Mouse (Mus musculus) forebrain, embryonic 14.5 days (tissue): Measurements from ENCODE around the gene Smim11. TPM values are rescaled to one million over a fixed set of nuclear protein-coding genes. Genes with fewer than 3 reads are reported as not detected.

Experiments used
- ATAC-seq: fragments of 200-750 bp; cut with Nextera tagmentation; 2 replicates; pipeline ENCODE4 v1.8.0; 2017; ENCODE audit warnings: mild to moderate bottlenecking, moderate library complexity
- DNase-seq: peaks from one replicate; pipeline ENCODE4 v3.0.0-alpha.2; 2015; ENCODE audit warnings: low spot score
- H3K27ac ChIP-seq: fragments of 300-500 bp; sonication (generic); 2 replicates; pipeline ENCODE4 v1.5.1; 2014; ENCODE audit warnings: low read depth, mild to moderate bottlenecking, control low read depth, low read length, moderate library complexity
- H3K27me3 ChIP-seq: fragments of 300-500 bp; sonication (generic); replicated peaks from 2 replicates; pipeline ENCODE4 v1.6.1; 2014; ENCODE audit warnings: low read length, control low read depth, mixed read lengths; ENCODE audit not compliant: control insufficient read depth, insufficient read depth
- H3K36me3 ChIP-seq: fragments of 300-500 bp; sonication (generic); 2 replicates; pipeline ENCODE4 v1.6.1; 2014; ENCODE audit warnings: low read length, control low read depth; ENCODE audit not compliant: control insufficient read depth, insufficient read depth
- H3K4me1 ChIP-seq: fragments of 300-500 bp; sonication (generic); 2 replicates; pipeline ENCODE4 v1.6.1; 2014; ENCODE audit warnings: antibody characterized with exemption, low read length, control low read depth; ENCODE audit not compliant: control insufficient read depth, insufficient read depth
- H3K4me2 ChIP-seq: fragments of 300-500 bp; sonication (generic); 2 replicates; pipeline ENCODE4 v1.6.1; 2014; ENCODE audit warnings: mild to moderate bottlenecking, control low read depth, low read length
- H3K4me3 ChIP-seq: fragments of 300-500 bp; sonication (generic); 2 replicates; pipeline ENCODE4 v1.5.1; 2014; ENCODE audit warnings: low read depth, low read length, control low read depth
- H3K9ac ChIP-seq: fragments of 300-500 bp; sonication (generic); 2 replicates; pipeline ENCODE4 v1.6.1; 2014; ENCODE audit warnings: mild to moderate bottlenecking, low read length, control low read depth, moderate library complexity
- H3K9me3 ChIP-seq: fragments of 300-500 bp; sonication (generic); replicated peaks from 2 replicates; pipeline ENCODE4 v1.6.1; 2016; ENCODE audit warnings: low read length, control low read depth, mixed read lengths; ENCODE audit not compliant: control insufficient read depth
- WGBS: fragments of 180-500 bp; shearing (Covaris S2); extraction: QIAGEN DNeasy Blood & Tissue Kit; methylation state at CpG from one replicate; pipeline ENCODE4 v1.1.7; 2014; 5-methylcytosine and 5-hydroxymethylcytosine counted together
- polyA plus RNA-seq: library from polyadenylated mRNA; unstranded; fragments of >200 nt; fragmentation: Nextera tagmentation; extraction: Ambion mirVana; gene quantifications from 2 replicates; pipeline ENCODE4 v1.2.1, GENCODE M21; 2014

The Smim11 gene
- polyA plus RNA-seq = 95.3 and 110 TPM in 2 replicates

- Histone ChIP-seq H3K9ac (peak within 1 kb of the TSS; percentile 82), H3K4me3 (peak within 1 kb of the TSS; percentile 69), H3K27ac (no peak within 1 kb of the TSS; the same call in 1 of the 2 replicates), H3K4me2 (peak within 1 kb of the TSS; percentile 83), H3K36me3 (peaks cover 7% of the 10 kb centered on the region; the same call in 1 of the 2 replicates), H3K9me3 (no peaks in the 10 kb centered on the region), H3K4me1 (peaks cover 12% of the 10 kb centered on the region), H3K27me3 (no peaks in the 10 kb centered on the region)
- 8% methylated on average over 32 of the region's 32 CpGs for WGBS
- DNase-seq (peak; percentile 99), ATAC-seq (peak; percentile 96)
Observed at GRCm38 (mm10) chr16:92300649-92301411, at the start of gene Smim11. Gene Smim11, plus strand, starts transcription at chr16:92301286.

GRCm38 (mm10) chr16:92254316-92254715 lies 46.8 kb upstream of the Smim11 start:
- Histone ChIP-seq H3K4me3 (no peak overlapping the region), H3K36me3 (no peaks in the 10 kb centered on the region), H3K27me3 (no peaks in the 10 kb centered on the region), H3K4me2 (no peak overlapping the region), H3K27ac (no peak overlapping the region), H3K9me3 (no peaks in the 10 kb centered on the region), H3K9ac (no peak overlapping the region), H3K4me1 (no peaks in the 10 kb centered on the region)
- ATAC-seq (no peak), DNase-seq (no peak)
- 54% methylated on average over 3 of the region's 3 CpGs for WGBS

GRCm38 (mm10) chr16:92267861-92268260 lies 33.2 kb upstream of the Smim11 start:
- no peak overlapping the region for H3K4me2 ChIP-seq
- H3K4me1 ChIP-seq = no peaks in the 10 kb centered on the region
- 88% methylated on average over 12 of the region's 12 CpGs for whole genome bisulfite sequencing
- no peak for DNase-seq
- no peaks in the 10 kb centered on the region for H3K9me3 ChIP-seq
- H3K27me3 ChIP-seq = no peaks in the 10 kb centered on the region
- no peak overlapping the region for H3K9ac ChIP-seq
- no peak for ATAC-seq
- H3K4me3 ChIP-seq = no peak overlapping the region
- H3K36me3 ChIP-seq = no peaks in the 10 kb centered on the region
- H3K27ac ChIP-seq = no peak overlapping the region

- Histone ChIP-seq H3K4me1 (no peaks in the 10 kb centered on the region), H3K9me3 (no peaks in the 10 kb centered on the region), H3K27ac (no peak overlapping the region), H3K36me3 (no peaks in the 10 kb centered on the region), H3K27me3 (no peaks in the 10 kb centered on the region), H3K4me2 (no peak overlapping the region), H3K9ac (no peak overlapping the region), H3K4me3 (no peak overlapping the region)
- 82% methylated on average over 5 of the region's 5 CpGs for WGBS
- no peak for ATAC-seq
- no peak for DNase-seq
Observed at GRCm38 (mm10) chr16:92274516-92274915, 26.6 kb upstream of the Smim11 start.

GRCm38 (mm10) chr16:92275526-92275925 lies 25.6 kb upstream of the Smim11 start:
- WGBS = 80% methylated on average over 4 of the region's 4 CpGs
- no peaks in the 10 kb centered on the region for H3K4me1 ChIP-seq
- ATAC-seq = no peak

GRCm38 (mm10) chr16:92282671-92283070 lies 18.4 kb upstream of the Smim11 start:
- no peak for DNase-seq
- Histone ChIP-seq H3K4me1 (no peaks in the 10 kb centered on the region), H3K27ac (no peak overlapping the region), H3K9ac (no peak overlapping the region), H3K27me3 (no peaks in the 10 kb centered on the region), H3K9me3 (no peaks in the 10 kb centered on the region), H3K4me2 (no peak overlapping the region), H3K36me3 (no peaks in the 10 kb centered on the region), H3K4me3 (no peak overlapping the region)
- ATAC-seq = no peak
- 77% methylated on average over 5 of the region's 5 CpGs for WGBS

More at GRCm38 (mm10) chr16:92275526-92275925, 25.6 kb upstream of the Smim11 start:
- H3K9me3 ChIP-seq = no peaks in the 10 kb centered on the region
- H3K4me3 ChIP-seq = no peak overlapping the region
- no peaks in the 10 kb centered on the region for H3K36me3 ChIP-seq
- H3K27me3 ChIP-seq = no peaks in the 10 kb centered on the region
- no peak overlapping the region for H3K9ac ChIP-seq
- DNase-seq = no peak
- no peak overlapping the region for H3K27ac ChIP-seq
- no peak overlapping the region for H3K4me2 ChIP-seq

- ATAC-seq = no peak
- H3K27me3 ChIP-seq = no peaks in the 10 kb centered on the region
- H3K9ac ChIP-seq = no peak overlapping the region
- H3K4me3 ChIP-seq = no peak overlapping the region
- DNase-seq = no peak
- H3K4me2 ChIP-seq = no peak overlapping the region
- no peak overlapping the region for H3K27ac ChIP-seq
- no peaks in the 10 kb centered on the region for H3K9me3 ChIP-seq
- H3K36me3 ChIP-seq = no peaks in the 10 kb centered on the region
- 64% methylated on average over 10 of the region's 10 CpGs for WGBS
- no peaks in the 10 kb centered on the region for H3K4me1 ChIP-seq
Observed at GRCm38 (mm10) chr16:92285068-92285467, 16.0 kb upstream of the Smim11 start.

GRCm38 (mm10) chr16:92286609-92287008 lies 14.5 kb upstream of the Smim11 start:
- WGBS = 12% methylated on average over 7 of the region's 7 CpGs
- peak; percentile 52; the same call in 1 of the 2 replicates for ATAC-seq
- H3K36me3 ChIP-seq = no peaks in the 10 kb centered on the region

GRCm38 (mm10) chr16:92288778-92289177 lies 12.3 kb upstream of the Smim11 start:
- H3K27me3 ChIP-seq = no peaks in the 10 kb centered on the region
- H3K9ac ChIP-seq = no peak overlapping the region
- ATAC-seq = no peak
- H3K4me2 ChIP-seq = no peak overlapping the region
- no peaks in the 10 kb centered on the region for H3K4me1 ChIP-seq
- H3K36me3 ChIP-seq = no peaks in the 10 kb centered on the region
- DNase-seq = peak; percentile 45
- H3K4me3 ChIP-seq = no peak overlapping the region
- no peaks in the 10 kb centered on the region for H3K9me3 ChIP-seq
- no peak overlapping the region for H3K27ac ChIP-seq
- WGBS = 89% methylated on average over 9 of the region's 9 CpGs

More at GRCm38 (mm10) chr16:92286609-92287008, 14.5 kb upstream of the Smim11 start:
- peak; percentile 90 for DNase-seq
- Histone ChIP-seq H3K9me3 (no peaks in the 10 kb centered on the region), H3K4me3 (no peak overlapping the region), H3K9ac (no peak overlapping the region), H3K27ac (no peak overlapping the region), H3K4me1 (no peaks in the 10 kb centered on the region), H3K27me3 (no peaks in the 10 kb centered on the region), H3K4me2 (no peak overlapping the region)
